Mouse (Mus musculus) liver, embryonic 15.5 days (tissue): ENCODE measurements at regions not wholly inside any gene's neighbourhood (a gene's known extent, or its start where the extent isn't known, plus 50 kb on each side); places are given as distances from the start of the nearest gene placed in this dataset.

ENCODE experiments used
- ATAC-seq: fragments of 200-750 bp; cut with Nextera tagmentation; 2 replicates; pipeline ENCODE4 v1.8.0; 2017; ENCODE audit warnings: moderate number of reproducible peaks, mild to moderate bottlenecking, moderate library complexity; ENCODE audit not compliant: insufficient read depth
- H3K27ac ChIP-seq: fragments of 300-500 bp; sonication (generic); replicated peaks from 2 replicates; pipeline ENCODE4 v1.5.1; 2015; ENCODE audit warnings: mild to moderate bottlenecking, inconsistent platforms
- H3K27me3 ChIP-seq: fragments of 300-500 bp; sonication (generic); 2 replicates; pipeline ENCODE4 v1.6.1; 2015; ENCODE audit warnings: mild to moderate bottlenecking, inconsistent platforms
- H3K36me3 ChIP-seq: fragments of 300-500 bp; sonication (generic); replicated peaks from 2 replicates; pipeline ENCODE4 v1.6.1; 2015; ENCODE audit warnings: moderate library complexity, mild to moderate bottlenecking, inconsistent platforms
- H3K4me1 ChIP-seq: fragments of 300-500 bp; sonication (generic); replicated peaks from 2 replicates; pipeline ENCODE4 v1.6.1; 2015; ENCODE audit warnings: inconsistent platforms
- H3K4me2 ChIP-seq: fragments of 300-500 bp; sonication (generic); 2 replicates; pipeline ENCODE4 v1.6.1; 2015; ENCODE audit warnings: moderate library complexity, mild to moderate bottlenecking, inconsistent platforms
- H3K4me3 ChIP-seq: fragments of 300-500 bp; sonication (generic); replicated peaks from 2 replicates; pipeline ENCODE4 v1.5.1; 2015; ENCODE audit warnings: mild to moderate bottlenecking, inconsistent platforms
- H3K9ac ChIP-seq: fragments of 300-500 bp; sonication (generic); 2 replicates; pipeline ENCODE4 v1.6.1; 2015; ENCODE audit warnings: moderate library complexity, mild to moderate bottlenecking, inconsistent platforms
- H3K9me3 ChIP-seq: fragments of 300-500 bp; sonication (generic); replicated peaks from 2 replicates; pipeline ENCODE4 v1.6.1; 2016; ENCODE audit warnings: inconsistent platforms
- WGBS: fragments of 180-500 bp; shearing (Covaris S2); methylation state at CpG from one replicate; pipeline ENCODE4 v1.1.7; 2015; ENCODE audit warnings: mixed read lengths; ENCODE audit not compliant: insufficient replicate concordance; 5-methylcytosine and 5-hydroxymethylcytosine counted together

- no peak overlapping the region for H3K4me2 ChIP-seq
- no peak overlapping the region for H3K27ac ChIP-seq
- H3K4me3 ChIP-seq, result no peak overlapping the region
- no peak overlapping the region for H3K9ac ChIP-seq
- no peak for ATAC-seq
- H3K36me3 ChIP-seq, result no peaks in the 10 kb centered on the region
- WGBS, result 60% methylated on average over 13 of the region's 13 CpGs
- H3K27me3 ChIP-seq, result peaks cover 19% of the 10 kb centered on the region
- H3K9me3 ChIP-seq, result no peaks in the 10 kb centered on the region
- peaks cover 28% of the 10 kb centered on the region for H3K4me1 ChIP-seq
Observed at GRCm38 (mm10) chr10:43700371-43701289, 122.5 kb downstream of the Cd24a start.

- WGBS, result 33% methylated on average over 5 of the region's 5 CpGs
- H3K9ac ChIP-seq, result no peak overlapping the region
- no peaks in the 10 kb centered on the region for H3K36me3 ChIP-seq
- no peak overlapping the region for H3K4me2 ChIP-seq
- ATAC-seq, result no peak
- H3K27ac ChIP-seq, result no peak overlapping the region
- peaks cover 14% of the 10 kb centered on the region for H3K27me3 ChIP-seq
- no peaks in the 10 kb centered on the region for H3K9me3 ChIP-seq
- peaks cover 46% of the 10 kb centered on the region for H3K4me1 ChIP-seq
- H3K4me3 ChIP-seq, result no peak overlapping the region
Observed at GRCm38 (mm10) chr10:43702895-43703294, 124.8 kb downstream of the Cd24a start.

DNA sequence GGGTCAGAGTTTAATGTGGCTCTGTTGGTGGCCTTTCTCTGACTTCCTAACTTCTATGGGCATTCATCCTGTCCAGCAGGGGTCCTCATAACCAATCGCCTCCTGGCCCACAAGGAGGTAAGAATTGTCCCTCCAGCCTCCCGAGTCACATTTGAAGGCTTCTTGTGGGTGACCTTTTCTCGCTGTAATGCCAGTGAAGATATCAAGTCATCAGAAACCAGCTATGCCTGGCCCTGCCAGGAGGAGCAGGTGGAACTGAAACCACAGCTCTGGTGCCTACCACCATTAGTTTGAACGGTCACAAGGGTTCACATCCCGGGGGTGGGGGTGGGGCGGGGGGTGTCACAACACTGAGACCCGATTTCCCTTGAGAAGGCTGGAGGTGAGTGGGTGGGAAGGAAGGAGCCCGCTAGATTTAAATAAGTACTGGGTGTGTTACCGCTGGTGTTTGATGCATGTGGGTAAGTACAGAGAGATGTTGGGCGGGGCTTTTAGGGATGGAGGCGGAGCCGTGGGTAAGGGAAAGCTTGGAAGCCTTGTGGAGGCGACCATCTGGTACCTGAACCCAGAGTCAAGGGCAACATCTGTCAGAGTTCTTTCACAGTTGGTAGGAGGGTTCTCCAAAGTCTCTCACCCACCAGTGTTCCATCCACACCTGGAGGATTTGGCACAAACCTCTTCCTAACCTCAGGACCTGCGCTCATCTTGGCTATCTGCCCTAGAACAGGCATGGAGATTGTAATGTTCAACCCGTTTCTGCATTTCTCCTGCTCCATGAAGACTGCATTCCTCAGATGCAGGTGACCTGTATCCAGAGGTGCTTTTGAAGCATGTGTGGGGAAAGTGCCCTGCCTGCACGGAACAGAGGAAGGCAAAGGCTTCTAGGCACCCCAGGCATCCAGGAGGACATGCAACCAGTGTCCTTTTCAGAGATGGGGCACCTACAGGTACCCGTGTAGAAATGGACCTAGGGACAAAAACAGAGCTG lies 128.2 kb downstream of the Cd24a start:
- Histone ChIP-seq H3K4me2 (peak overlapping the region; percentile 60), H3K9ac (peak overlapping the region; percentile 9; the same call in 1 of the 2 replicates), H3K27me3 (peaks cover 14% of the 10 kb centered on the region), H3K9me3 (no peaks in the 10 kb centered on the region), H3K4me3 (peak overlapping the region; percentile 26; the same call in 1 of the 2 replicates), H3K4me1 (peaks cover 53% of the 10 kb centered on the region), H3K36me3 (no peaks in the 10 kb centered on the region), H3K27ac (no peak overlapping the region)
- no peak for ATAC-seq
- 38% methylated on average over 17 of the region's 17 CpGs for WGBS

DNA sequence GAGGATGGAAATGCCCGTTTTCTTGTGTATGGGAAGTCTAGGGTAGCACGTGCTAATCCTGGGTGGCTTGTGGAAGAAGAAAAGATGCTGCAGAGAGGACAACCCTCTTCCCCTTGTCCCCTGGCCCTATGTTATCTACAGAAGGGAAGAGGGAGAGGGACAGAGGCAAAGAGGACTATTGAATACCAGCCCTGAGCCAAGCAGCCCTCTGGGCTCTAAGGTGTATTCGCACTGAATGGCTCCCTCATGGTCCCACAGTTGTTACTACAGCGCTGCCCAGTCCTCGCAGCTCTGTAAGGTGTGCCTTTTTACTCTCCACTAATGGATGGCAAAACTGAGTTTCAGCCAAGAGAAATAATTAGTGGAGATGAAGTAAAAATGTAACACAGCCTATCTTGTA lies 128.9 kb downstream of the Cd24a start:
- peaks cover 53% of the 10 kb centered on the region for H3K4me1 ChIP-seq
- no peaks in the 10 kb centered on the region for H3K9me3 ChIP-seq
- H3K9ac ChIP-seq, result no peak overlapping the region
- 77% methylated on average over 5 of the region's 5 CpGs for WGBS
- H3K4me2 ChIP-seq, result no peak overlapping the region
- H3K27me3 ChIP-seq, result peaks cover 14% of the 10 kb centered on the region
- H3K36me3 ChIP-seq, result no peaks in the 10 kb centered on the region
- H3K27ac ChIP-seq, result no peak overlapping the region
- ATAC-seq, result no peak
- no peak overlapping the region for H3K4me3 ChIP-seq

DNA sequence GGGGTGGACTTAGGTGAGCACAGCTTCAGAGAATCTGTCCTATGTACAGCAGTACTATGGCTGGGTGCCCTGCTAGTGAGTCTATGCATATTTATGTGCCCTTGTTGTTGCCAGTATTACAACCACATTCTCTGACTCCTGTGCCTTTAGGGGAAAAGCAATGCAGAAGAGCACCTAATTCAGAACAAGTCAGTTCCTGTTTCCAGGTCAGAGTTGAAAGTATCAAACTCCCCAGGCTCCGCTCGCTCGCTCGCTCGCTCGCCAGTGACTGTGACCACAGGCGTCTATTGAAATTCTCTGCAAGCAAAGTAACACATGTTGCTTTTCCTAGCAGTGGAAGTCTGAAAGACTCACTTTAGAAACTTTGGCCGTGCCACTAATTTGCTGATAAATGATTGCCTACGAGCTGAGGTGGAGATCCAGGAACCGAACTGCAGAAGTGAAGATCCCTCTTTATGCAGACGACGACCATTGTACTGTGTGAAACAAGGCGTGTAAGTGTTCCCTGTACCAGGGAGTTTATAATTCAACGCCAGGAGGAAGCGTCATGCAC lies 129.8 kb downstream of the Cd24a start:
- Histone ChIP-seq H3K4me3 (no peak overlapping the region), H3K9me3 (no peaks in the 10 kb centered on the region), H3K27ac (no peak overlapping the region), H3K4me2 (no peak overlapping the region), H3K4me1 (peaks cover 46% of the 10 kb centered on the region), H3K9ac (no peak overlapping the region), H3K27me3 (peaks cover 14% of the 10 kb centered on the region), H3K36me3 (no peaks in the 10 kb centered on the region)
- ATAC-seq, result no peak
- WGBS, result 61% methylated on average over 15 of the region's 15 CpGs

DNA sequence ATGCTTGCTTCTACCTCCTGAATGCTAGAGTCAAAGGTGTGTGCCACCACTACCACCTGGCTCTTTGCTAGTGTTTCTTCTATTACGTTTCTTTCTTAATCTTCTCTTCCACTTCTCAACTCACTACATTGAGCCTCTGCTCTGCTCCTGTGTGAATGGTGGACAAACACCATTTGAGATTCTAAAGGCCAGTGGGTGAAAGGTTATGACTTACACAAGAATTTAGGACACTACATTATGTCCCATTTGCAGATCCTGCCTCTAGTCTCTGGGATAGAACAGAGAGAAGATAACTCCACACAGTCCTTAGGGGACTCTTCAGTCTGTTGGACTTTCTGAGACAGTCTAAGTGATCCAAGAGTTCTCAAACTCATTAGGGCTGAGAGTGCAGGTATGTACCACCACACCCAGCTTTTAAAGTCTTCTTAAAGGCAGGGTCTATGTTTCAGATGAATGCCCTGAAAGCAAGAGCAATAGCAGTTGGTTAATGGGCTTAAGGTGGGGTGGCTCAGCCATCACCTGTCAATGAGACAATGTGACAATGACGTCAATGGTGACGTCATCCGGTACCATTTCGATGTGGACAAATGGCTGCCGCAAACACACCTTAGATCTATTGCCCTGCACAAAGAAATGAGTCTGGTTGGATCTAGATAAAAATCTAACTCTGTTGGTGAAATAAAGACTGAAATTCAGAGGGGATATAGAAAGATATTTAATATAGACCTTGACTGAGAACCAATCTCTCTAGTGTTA lies 131.4 kb downstream of the Cd24a start:
- 83% methylated on average over 6 of the region's 6 CpGs for WGBS
- no peak overlapping the region for H3K9ac ChIP-seq
- H3K4me1 ChIP-seq, result peaks cover 42% of the 10 kb centered on the region
- H3K9me3 ChIP-seq, result no peaks in the 10 kb centered on the region
- H3K4me3 ChIP-seq, result no peak overlapping the region
- no peak overlapping the region for H3K27ac ChIP-seq
- no peak overlapping the region for H3K4me2 ChIP-seq
- no peaks in the 10 kb centered on the region for H3K36me3 ChIP-seq
- peaks cover 14% of the 10 kb centered on the region for H3K27me3 ChIP-seq
- no peak for ATAC-seq

DNA sequence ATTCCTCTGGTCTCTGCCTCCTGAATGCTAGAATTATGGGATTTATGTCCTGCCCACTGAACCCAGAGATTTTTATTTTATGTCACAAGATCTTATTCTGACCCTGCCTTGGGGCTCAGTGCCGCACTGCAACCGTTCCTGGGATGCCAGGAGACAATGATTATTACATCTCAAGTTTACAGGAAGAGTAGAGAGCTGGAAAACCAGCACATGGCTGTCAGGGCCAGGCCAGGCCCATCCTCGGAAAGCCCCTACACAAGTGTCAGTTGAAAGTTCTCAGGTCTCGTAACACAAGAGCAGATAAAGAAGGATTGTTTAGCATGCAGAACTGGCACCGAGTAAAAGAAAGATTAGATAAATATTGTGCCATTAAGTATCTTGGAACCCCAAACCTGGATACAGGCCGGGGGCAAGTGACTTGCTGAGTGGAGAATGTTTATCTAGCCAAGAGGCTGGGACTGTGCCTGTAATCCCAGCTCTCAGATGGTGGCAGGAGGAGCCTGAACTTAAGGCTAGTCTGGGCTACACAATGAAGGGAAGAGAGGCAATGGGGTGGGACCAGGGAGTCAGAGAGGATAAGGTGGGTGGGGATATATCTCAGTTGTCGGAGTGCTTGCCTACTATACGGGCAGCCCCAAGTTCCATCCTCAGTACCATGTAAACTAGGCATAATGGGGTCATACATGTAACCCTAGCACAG lies 132.3 kb downstream of the Cd24a start:
- no peak overlapping the region for H3K9ac ChIP-seq
- H3K4me2 ChIP-seq, result no peak overlapping the region
- H3K4me3 ChIP-seq, result no peak overlapping the region
- peak overlapping the region; percentile 25; the same call in 1 of the 2 replicates for H3K27ac ChIP-seq
- no peaks in the 10 kb centered on the region for H3K36me3 ChIP-seq
- H3K4me1 ChIP-seq, result peaks cover 39% of the 10 kb centered on the region
- H3K9me3 ChIP-seq, result no peaks in the 10 kb centered on the region
- ATAC-seq, result peak; percentile 63
- peaks cover 12% of the 10 kb centered on the region for H3K27me3 ChIP-seq
- WGBS, result 39% methylated on average over 8 of the region's 8 CpGs

DNA sequence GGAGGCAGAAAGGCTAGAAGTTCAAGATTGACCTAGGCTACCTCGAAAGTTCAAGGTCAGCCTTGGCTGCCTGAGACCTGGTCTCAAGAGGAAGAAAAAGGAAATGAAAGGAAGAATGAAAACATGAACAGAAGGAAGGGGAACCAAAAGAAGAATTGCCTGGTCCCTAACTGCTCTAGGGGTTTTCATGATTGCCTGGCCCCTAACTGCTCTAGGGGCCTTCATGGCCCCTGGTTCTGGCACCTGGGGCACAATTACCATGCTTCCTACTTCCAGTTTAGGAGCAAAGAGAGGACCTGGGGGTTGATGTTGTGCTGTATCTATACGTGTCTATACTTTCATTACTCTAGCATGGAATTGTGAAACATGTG lies 132.8 kb downstream of the Cd24a start:
- Histone ChIP-seq H3K9ac (no peak overlapping the region), H3K36me3 (no peaks in the 10 kb centered on the region), H3K27ac (peak overlapping the region; percentile 25; the same call in 1 of the 2 replicates), H3K9me3 (no peaks in the 10 kb centered on the region), H3K27me3 (peaks cover 7% of the 10 kb centered on the region; the same call in 1 of the 2 replicates), H3K4me1 (peaks cover 34% of the 10 kb centered on the region), H3K4me3 (no peak overlapping the region), H3K4me2 (no peak overlapping the region)
- ATAC-seq, result no peak
- WGBS, result 65% methylated on average over 2 of the region's 2 CpGs

GRCm38 (mm10) chr10:43712657-43713056 lies 134.6 kb downstream of the Cd24a start:
- no peaks in the 10 kb centered on the region for H3K9me3 ChIP-seq
- H3K4me3 ChIP-seq, result no peak overlapping the region
- no peaks in the 10 kb centered on the region for H3K27me3 ChIP-seq
- ATAC-seq, result no peak
- H3K9ac ChIP-seq, result no peak overlapping the region
- peaks cover 20% of the 10 kb centered on the region for H3K4me1 ChIP-seq
- H3K36me3 ChIP-seq, result no peaks in the 10 kb centered on the region
- no peak overlapping the region for H3K4me2 ChIP-seq
- H3K27ac ChIP-seq, result no peak overlapping the region

GRCm38 (mm10) chr10:43718768-43719167 lies 140.7 kb downstream of the Cd24a start:
- Histone ChIP-seq H3K9me3 (no peaks in the 10 kb centered on the region), H3K27ac (no peak overlapping the region), H3K9ac (no peak overlapping the region), H3K27me3 (peaks cover 34% of the 10 kb centered on the region), H3K4me2 (no peak overlapping the region), H3K4me1 (peaks cover 17% of the 10 kb centered on the region), H3K4me3 (no peak overlapping the region), H3K36me3 (no peaks in the 10 kb centered on the region)
- ATAC-seq, result no peak
- WGBS, result 67% methylated on average over 13 of the region's 13 CpGs
